Mouse (Mus musculus) gastrocnemius, postnatal 25 days (tissue): ENCODE data around the gene Haus8. TPM values are rescaled to one million over a fixed set of nuclear protein-coding genes. Genes with fewer than 3 reads are reported as not detected.
"Not testable (repeated sequence)": the region's sequence is repeated elsewhere in the genome, so short reads cannot be mapped to it uniquely, and the experiment has no call there.

Source experiments
- DNase-seq: peaks from one replicate; pipeline ENCODE4 v3.0.0; 2022
- total RNA-seq, 2 experiments: library from RNA; stranded (reverse); gene quantifications; 1 replicate in 1 of 2; 2 replicates in 1 of 2; pipeline ENCODE4 v1.2.3; 2021

Haus8 gene
- total RNA-seq, 2 experiments from 2014 or later = 7.4 to 11.3 TPM

- not testable (repeated sequence) for DNase-seq
Measured at GRCm38 (mm10) chr8:71286223-71286622, 13.5 kb upstream of the Haus8 start.

DNA sequence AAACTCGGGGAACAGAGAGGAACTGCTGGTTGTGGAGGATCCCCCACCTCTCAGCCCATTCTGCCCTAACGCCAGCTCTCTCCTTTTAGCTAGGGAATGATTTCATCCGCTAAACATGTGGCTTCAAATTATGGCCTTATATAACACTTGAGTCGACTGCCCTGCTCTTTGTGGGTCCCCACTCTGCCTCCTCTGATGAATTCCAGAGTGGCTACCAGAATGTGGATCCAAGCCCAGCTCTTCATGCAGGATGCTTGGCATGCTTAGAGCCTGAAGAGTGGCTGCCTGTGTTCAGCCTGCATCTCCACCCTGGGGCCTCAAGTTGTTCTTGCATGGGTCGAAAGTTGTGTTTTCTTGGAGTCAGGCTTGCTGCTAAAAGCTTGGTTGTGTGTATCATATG lies 9.9 kb upstream of the Haus8 start:
- peak; percentile 55 for DNase-seq

GRCm38 (mm10) chr8:71281731-71282130 lies 9.0 kb upstream of the Haus8 start:
- not testable (repeated sequence) for DNase-seq

DNA sequence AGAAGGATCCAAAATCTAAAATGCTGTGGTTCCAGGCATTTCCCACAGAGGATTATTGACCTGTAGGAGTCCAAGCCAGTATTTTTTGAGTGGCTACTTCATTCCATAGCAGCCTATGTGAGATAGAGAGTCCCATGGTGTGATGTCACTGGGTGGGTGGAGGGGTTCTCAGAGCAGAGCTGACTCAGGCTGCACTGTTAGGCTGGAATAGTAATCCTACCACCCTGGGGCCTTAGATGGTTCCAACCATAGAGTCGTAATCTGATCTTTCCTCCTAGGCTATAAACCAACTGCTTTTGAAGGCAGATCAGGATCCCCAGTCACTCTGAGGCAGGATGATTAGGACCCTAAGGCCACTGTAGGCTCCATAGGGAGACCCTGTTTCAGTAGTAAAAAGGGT lies 6.7 kb upstream of the Haus8 start:
- DNase-seq = not testable (repeated sequence)

GRCm38 (mm10) chr8:71276166-71276565 lies 3.4 kb upstream of the Haus8 start:
- no peak for DNase-seq

DNA sequence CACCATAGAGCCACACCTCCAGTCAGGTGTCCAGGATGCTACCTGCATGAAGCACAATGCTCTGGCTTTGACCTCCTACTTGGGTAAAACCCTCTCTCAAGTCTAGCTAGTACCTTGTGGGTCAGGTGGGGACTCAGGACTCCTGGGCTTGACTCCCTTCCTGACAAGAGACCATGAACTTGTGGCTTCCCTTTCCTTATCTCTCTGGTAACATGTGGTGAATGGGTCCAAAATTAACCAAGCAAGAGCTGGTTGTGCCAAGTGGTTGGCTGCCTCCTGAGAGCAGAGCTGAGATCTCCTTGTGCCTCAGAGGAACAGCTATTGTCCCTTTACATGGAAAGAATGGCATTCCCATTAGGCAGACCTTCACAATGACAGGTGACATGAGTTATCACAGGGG lies 1.7 kb upstream of the Haus8 start:
- no peak for DNase-seq

GRCm38 (mm10) chr8:71273151-71273510 lies 397 bp upstream of the Haus8 start:
- DNase-seq = peak; percentile 65

- no peak for DNase-seq
Measured at GRCm38 (mm10) chr8:71271630-71272029, 1.1 kb downstream of the Haus8 start.

DNA sequence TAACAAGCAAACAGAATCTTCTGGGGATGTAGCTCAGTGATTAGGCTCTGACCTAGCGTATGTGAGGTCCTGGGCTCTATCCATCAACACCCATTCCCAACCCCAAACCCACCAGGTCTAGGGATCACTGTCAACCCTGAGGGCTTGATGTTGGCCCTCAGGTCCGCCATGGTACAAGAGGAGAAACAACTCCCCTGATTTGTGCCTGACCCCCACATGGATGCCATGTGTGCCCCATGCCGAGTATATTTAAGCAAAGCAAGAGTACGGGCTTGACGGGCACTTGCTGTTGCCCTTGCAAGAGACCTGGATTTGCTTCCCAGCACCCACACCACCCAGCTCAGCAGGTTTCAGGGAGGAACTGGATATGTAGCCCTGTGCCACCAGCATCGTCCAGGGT lies 4.4 kb downstream of the Haus8 start:
- DNase-seq = not testable (repeated sequence)

DNA sequence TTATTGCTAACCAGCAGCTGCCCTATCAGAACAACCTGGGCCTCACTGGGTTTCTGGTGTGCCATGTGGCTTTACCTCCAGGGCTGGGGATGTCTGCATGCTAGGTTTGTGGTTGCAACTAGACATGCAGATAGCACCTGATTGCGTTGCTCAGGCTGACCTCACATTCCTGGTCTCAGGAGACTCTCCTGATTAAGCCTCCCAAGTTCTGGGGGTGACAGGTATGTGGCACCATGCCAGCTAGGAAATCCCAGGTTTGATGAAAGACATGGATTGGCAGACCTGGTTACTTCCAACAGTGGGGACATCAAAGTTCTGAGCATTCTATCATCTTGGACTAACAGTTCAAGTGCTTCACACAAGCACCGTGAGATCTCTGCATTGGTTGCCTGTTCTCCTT lies 5.0 kb downstream of the Haus8 start:
- DNase-seq = no peak

DNA sequence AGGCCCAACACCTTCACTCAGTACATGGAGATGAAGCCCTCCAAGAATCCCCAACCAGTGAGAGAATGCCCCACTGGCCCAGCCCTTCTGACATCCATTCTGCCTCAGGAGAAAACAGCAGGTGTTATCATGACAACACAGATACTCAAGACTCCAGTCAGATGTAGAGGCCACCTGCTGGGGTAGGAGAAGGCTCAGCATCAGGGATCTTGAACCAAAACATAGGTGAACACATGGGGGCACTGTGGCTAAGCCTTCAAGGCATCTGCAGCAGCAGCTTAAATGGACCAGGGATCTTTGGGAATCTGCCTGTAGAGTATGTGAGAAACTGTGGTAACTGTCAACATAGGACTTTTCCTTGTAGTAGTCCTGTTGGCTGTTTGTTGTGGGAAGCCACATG lies 11.5 kb downstream of the Haus8 start:
- no peak for DNase-seq

- DNase-seq = no peak
Measured at GRCm38 (mm10) chr8:71256545-71257232, 16.0 kb downstream of the Haus8 start.

GRCm38 (mm10) chr8:71248203-71248602 lies 24.5 kb downstream of the Haus8 start:
- no peak for DNase-seq

DNA sequence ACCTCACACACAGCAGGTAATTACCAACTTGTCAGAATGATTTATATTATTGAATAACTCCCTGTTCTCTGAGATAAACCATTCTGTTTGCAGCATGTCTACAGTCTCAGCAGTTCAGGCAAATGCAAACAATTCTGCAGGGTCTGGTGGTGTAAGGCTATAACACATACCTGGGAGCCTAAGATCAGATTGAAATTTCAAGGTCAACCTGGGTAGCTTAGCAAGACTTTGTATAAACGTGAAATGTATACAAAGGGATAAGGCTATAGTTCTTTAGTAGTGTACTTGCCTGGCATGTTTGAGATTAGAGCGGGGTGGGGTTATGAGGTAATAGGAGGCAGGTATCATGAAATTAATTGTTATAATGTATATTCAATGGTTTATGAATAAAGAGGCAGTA lies 30.0 kb downstream of the Haus8 start:
- no peak for DNase-seq

GRCm38 (mm10) chr8:71224560-71224959 lies 48.2 kb downstream of the Haus8 start:
- no peak for DNase-seq

- not testable (repeated sequence) for DNase-seq
Measured at GRCm38 (mm10) chr8:71214266-71214665, 58.5 kb downstream of the Haus8 start.

DNA sequence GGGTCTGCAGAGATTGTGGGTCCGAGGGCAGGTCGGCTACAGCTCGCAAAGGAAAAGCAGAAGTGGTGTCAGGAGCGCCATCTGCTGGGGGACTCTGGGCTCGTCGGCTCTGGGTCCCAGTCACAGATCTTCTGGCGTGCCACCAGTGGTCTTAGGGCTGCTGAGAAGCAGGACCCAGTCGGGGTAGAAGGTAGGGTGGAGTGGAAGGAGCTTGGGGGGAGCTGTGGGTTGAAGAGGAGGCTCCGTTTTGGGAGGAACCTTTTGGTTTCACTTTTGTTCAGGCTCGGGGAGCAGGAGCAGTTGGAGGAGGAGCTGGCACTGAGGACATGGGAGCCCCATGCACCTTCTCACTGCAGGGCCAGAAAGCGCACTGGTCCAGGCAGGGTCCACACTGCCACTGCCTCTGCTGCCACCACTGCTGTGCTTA lies 67.2 kb downstream of the Haus8 start:
- DNase-seq = not testable (repeated sequence)

Other genes starting within 250 kb of the Haus8 start
- gene Myo9b, start 220 bp downstream of the Haus8 start, total RNA-seq = 10 to 100 TPM in 1 of 2 experiments, 1 to 10 TPM in 1; 9.1 to 12.2 TPM
- 10 to 100 TPM; 84.5 to 94.4 TPM for gene Use1, start 93.9 kb upstream of the Haus8 start, total RNA-seq
- gene Ocel1, start 98.4 kb upstream of the Haus8 start, total RNA-seq = 1 to 10 TPM; 6.9 to 8.0 TPM
- 10 to 100 TPM; 21.6 to 21.7 TPM for gene Nr2f6, start 109.0 kb upstream of the Haus8 start, total RNA-seq
- gene Ushbp1, start 122.9 kb upstream of the Haus8 start, total RNA-seq = 1 to 10 TPM; 5.5 to 9.9 TPM
- gene Babam1, start 123.9 kb upstream of the Haus8 start, total RNA-seq = 10 to 100 TPM; 59.2 to 71.2 TPM
- under 1 TPM; 0.20 to 0.29 TPM for gene Ankle1, start 133.1 kb upstream of the Haus8 start, total RNA-seq
- gene Abhd8, start 190.7 kb upstream of the Haus8 start, total RNA-seq = 10 to 100 TPM; 27.6 to 28.9 TPM
- 10 to 100 TPM; 62.6 to 75.2 TPM for gene Mrpl34, start 192.0 kb upstream of the Haus8 start, total RNA-seq
- gene Dda1, start 196.3 kb upstream of the Haus8 start, total RNA-seq = 10 to 100 TPM; 23.9 to 24.9 TPM
- gene Ano8, start 213.0 kb upstream of the Haus8 start, total RNA-seq = 10 to 100 TPM; 17.1 to 18.4 TPM
- gene Gtpbp3, start 215.2 kb upstream of the Haus8 start, total RNA-seq = 10 to 100 TPM in 1 of 2 experiments, 1 to 10 TPM in 1; 9.6 to 11.5 TPM
- gene Plvap, start 238.8 kb upstream of the Haus8 start, total RNA-seq = 10 to 100 TPM in 1 of 2 experiments, 1 to 10 TPM in 1; 8.4 to 22.5 TPM